Mouse (Mus musculus) neural tube, embryonic 13.5 days (tissue): Measurements from ENCODE around the gene Ugdh. TPM values are rescaled to one million over a fixed set of nuclear protein-coding genes. Genes with fewer than 3 reads are reported as not detected.

Source experiments
- ATAC-seq: fragments of 200-750 bp; cut with Nextera tagmentation; 2 replicates; pipeline ENCODE4 v1.8.0; 2017; ENCODE audit warnings: low read depth, mild to moderate bottlenecking, moderate TSS enrichment, moderate library complexity
- H3K27ac ChIP-seq: fragments of 300-500 bp; sonication (generic); replicated peaks from 2 replicates; pipeline ENCODE4 v1.5.1; 2015; ENCODE audit warnings: moderate library complexity, mild to moderate bottlenecking, inconsistent platforms
- H3K27me3 ChIP-seq: fragments of 300-500 bp; sonication (generic); 2 replicates; pipeline ENCODE4 v1.6.1; 2015; ENCODE audit warnings: mild to moderate bottlenecking, inconsistent platforms
- H3K36me3 ChIP-seq: fragments of 300-500 bp; sonication (generic); 2 replicates; pipeline ENCODE4 v1.6.1; 2015; ENCODE audit warnings: mild to moderate bottlenecking, inconsistent platforms
- H3K4me1 ChIP-seq: fragments of 300-500 bp; sonication (generic); replicated peaks from 2 replicates; pipeline ENCODE4 v1.6.1; 2015; ENCODE audit warnings: inconsistent platforms
- H3K4me2 ChIP-seq: fragments of 300-500 bp; sonication (generic); 2 replicates; pipeline ENCODE4 v1.6.1; 2015; ENCODE audit warnings: inconsistent platforms, mild to moderate bottlenecking, moderate library complexity
- H3K4me3 ChIP-seq: fragments of 300-500 bp; sonication (generic); 2 replicates; pipeline ENCODE4 v1.5.1; 2015; ENCODE audit warnings: mild to moderate bottlenecking, inconsistent platforms
- H3K9ac ChIP-seq: fragments of 300-500 bp; sonication (generic); 2 replicates; pipeline ENCODE4 v1.6.1; 2015; ENCODE audit warnings: moderate library complexity, mild to moderate bottlenecking, inconsistent platforms
- H3K9me3 ChIP-seq: fragments of 300-500 bp; sonication (generic); 2 replicates; pipeline ENCODE4 v1.6.1; 2016; ENCODE audit warnings: inconsistent platforms
- WGBS: fragments of 180-500 bp; shearing (Covaris S2); methylation state at CpG from one replicate; pipeline ENCODE4 v1.1.7; 2015; 5-methylcytosine and 5-hydroxymethylcytosine counted together
- polyA plus RNA-seq: library from polyadenylated mRNA; unstranded; fragments of >200 nt; fragmentation: Nextera tagmentation; extraction: Ambion mirVana; gene quantifications from 2 replicates; pipeline ENCODE4 v1.2.1, GENCODE M21; 2015

The Ugdh gene
- polyA plus RNA-seq, 1 experiment from 2014 or later, result 47.1 TPM

DNA sequence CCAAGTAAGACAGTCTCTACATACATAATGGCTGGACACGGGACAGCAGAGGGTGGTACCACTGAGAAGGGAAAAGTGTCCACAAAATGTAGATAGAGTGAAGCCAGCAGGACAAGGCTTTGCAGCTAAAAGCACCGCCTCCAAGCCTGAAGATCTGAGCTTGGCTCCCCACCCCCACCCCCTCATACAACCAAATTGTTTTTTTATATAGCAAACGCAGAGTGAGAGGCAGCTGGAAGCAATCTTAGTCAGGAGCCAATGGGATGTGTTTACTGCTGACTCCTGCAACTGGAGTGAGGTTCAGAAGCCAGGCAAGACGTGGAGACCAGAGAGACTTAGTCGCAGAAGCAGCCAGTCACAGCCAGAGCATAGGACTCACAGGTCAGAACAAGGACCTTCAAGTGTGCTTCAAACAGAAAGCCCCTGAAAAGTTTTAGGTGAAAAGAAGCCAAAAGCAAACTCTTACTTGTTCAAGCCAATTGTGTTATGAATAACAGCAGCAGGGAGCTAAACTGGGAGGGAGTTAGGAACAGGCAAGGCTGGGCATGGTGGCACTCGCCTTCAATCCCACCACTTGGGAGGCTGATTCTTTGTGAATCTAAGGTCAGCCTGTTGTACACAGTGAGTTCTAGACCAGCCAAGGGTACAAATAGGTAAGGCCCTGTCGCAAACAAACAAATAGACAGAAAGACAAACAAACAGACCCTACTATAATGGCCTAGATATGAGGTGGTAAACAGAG, 21.5 kb upstream of the Ugdh start:
- Histone ChIP-seq H3K4me1 (no peaks in the 10 kb centered on the region), H3K4me3 (no peak overlapping the region), H3K36me3 (peaks cover 30% of the 10 kb centered on the region), H3K27ac (no peak overlapping the region), H3K9ac (no peak overlapping the region), H3K4me2 (no peak overlapping the region), H3K27me3 (no peaks in the 10 kb centered on the region), H3K9me3 (no peaks in the 10 kb centered on the region)
- ATAC-seq, result no peak
- 60% methylated on average over 7 of the region's 7 CpGs for WGBS

DNA sequence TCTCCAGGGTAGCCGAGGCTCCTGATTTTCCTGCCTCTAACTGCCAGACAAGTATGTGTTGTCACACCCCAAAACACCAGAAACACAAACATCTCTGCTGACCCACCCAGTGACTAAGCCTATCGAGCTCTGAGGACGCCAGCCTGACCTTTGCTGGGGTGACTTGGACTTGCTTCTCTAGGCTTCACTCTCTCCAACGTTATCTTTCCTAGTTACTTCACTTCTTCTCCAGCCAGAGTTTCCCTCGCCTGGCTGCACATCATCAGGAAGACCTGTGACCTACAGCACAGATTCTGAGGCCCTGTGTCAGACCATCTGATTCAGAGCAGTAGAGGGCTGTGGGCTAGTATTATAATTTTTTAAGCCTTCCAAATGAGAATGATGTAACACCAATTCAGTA, 19.0 kb upstream of the Ugdh start:
- Histone ChIP-seq H3K4me3 (no peak overlapping the region), H3K36me3 (peaks cover 42% of the 10 kb centered on the region), H3K9ac (no peak overlapping the region), H3K4me1 (no peaks in the 10 kb centered on the region), H3K9me3 (no peaks in the 10 kb centered on the region), H3K27me3 (no peaks in the 10 kb centered on the region), H3K4me2 (no peak overlapping the region), H3K27ac (no peak overlapping the region)
- 77% methylated on average over 5 of the region's 5 CpGs for WGBS
- no peak for ATAC-seq

DNA sequence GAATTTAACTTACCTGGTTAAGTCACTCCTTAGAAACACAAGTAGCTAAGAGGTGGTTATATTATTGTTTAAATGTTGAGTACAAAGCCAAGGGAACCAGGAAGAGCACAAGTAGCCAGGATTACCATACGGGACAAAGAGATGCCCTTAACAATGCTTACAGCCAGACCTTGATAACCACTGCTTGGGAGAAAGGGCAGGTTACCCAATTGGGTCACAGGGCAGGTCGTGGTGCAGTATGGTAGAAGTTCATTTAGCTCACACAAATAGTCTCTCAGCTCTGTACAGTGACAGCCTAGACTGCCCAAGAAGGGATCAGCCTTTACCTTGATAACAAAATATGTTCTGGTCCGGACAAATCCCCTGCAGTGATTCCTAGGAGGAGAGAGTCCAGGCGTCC, 13.2 kb upstream of the Ugdh start:
- Histone ChIP-seq H3K4me1 (no peaks in the 10 kb centered on the region), H3K27ac (no peak overlapping the region), H3K9ac (no peak overlapping the region), H3K27me3 (no peaks in the 10 kb centered on the region), H3K36me3 (peaks cover 40% of the 10 kb centered on the region), H3K4me3 (no peak overlapping the region), H3K4me2 (no peak overlapping the region), H3K9me3 (no peaks in the 10 kb centered on the region)
- no peak for ATAC-seq
- WGBS, result 83% methylated on average over 4 of the region's 4 CpGs

DNA sequence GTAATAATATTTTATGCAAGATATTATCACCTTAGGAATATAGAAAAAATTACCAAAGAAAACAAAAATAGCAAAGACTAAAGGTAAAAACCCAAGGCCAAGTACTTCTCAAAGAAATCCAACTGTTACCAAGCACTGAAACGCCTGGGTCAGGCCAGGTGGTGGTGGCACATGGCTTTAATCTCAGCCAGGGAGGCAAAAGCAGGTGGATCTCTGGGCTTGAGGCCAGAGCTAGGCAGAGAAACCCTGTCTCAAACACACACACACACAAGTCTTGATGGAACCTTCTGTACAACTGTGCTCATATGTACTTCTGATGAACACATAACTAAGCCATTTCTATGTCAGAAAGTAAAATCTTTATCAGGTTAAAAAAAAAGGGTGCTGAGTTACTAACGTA, 12.1 kb upstream of the Ugdh start:
- H3K9ac ChIP-seq, result no peak overlapping the region
- peaks cover 43% of the 10 kb centered on the region for H3K36me3 ChIP-seq
- no peak overlapping the region for H3K4me2 ChIP-seq
- H3K9me3 ChIP-seq, result no peaks in the 10 kb centered on the region
- no peaks in the 10 kb centered on the region for H3K4me1 ChIP-seq
- WGBS, result 73% methylated on average over 2 of the region's 2 CpGs
- H3K27ac ChIP-seq, result no peak overlapping the region
- no peaks in the 10 kb centered on the region for H3K27me3 ChIP-seq
- H3K4me3 ChIP-seq, result no peak overlapping the region
- no peak for ATAC-seq

DNA sequence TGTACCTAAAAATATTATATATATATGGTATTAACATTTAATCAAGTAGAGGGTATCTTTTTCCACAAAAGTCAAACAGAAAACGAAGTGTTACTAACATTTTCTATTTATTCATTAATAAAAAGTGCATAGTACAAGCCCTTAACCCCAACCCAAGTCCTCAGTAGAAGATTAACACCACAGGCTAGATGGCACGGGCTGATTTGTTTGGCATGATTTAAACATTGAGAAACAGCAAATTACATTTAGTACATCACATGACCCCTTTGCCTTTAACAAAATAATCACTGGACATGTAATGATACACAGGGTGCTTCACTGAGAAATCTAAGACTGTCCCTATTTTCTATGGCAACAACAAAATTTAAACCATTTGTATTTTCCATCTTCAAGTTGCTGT, 11.0 kb upstream of the Ugdh start:
- 81% methylated on average over 2 of the region's 2 CpGs for WGBS
- no peaks in the 10 kb centered on the region for H3K27me3 ChIP-seq
- H3K4me1 ChIP-seq, result no peaks in the 10 kb centered on the region
- H3K9ac ChIP-seq, result no peak overlapping the region
- no peak for ATAC-seq
- H3K27ac ChIP-seq, result no peak overlapping the region
- no peak overlapping the region for H3K4me3 ChIP-seq
- H3K9me3 ChIP-seq, result no peaks in the 10 kb centered on the region
- H3K4me2 ChIP-seq, result no peak overlapping the region
- peaks cover 35% of the 10 kb centered on the region for H3K36me3 ChIP-seq

DNA sequence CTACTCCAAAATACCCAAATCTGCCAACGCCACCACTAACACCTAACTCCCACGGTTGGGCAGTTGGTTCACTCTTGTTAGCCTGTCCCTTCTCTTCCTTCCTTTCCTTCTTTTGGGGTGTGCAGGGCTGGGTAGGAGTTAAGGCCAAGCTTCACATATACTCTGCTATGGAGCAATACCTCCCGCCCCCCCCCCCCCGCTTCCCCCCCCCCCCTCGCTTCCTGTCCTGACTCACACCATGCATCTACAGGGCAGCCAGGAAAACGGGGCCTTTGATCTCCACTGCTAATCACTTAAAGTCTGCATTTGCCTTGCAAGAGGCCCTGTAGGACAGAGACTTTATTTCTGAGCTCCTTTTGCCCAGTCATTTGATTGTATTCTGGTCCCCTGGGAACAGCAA, 9.2 kb upstream of the Ugdh start:
- Histone ChIP-seq H3K27me3 (no peaks in the 10 kb centered on the region), H3K4me2 (no peak overlapping the region), H3K4me3 (no peak overlapping the region), H3K36me3 (peaks cover 24% of the 10 kb centered on the region), H3K27ac (no peak overlapping the region), H3K9me3 (no peaks in the 10 kb centered on the region), H3K4me1 (no peaks in the 10 kb centered on the region), H3K9ac (no peak overlapping the region)
- ATAC-seq, result no peak
- 83% methylated on average over 2 of the region's 6 CpGs for WGBS

DNA sequence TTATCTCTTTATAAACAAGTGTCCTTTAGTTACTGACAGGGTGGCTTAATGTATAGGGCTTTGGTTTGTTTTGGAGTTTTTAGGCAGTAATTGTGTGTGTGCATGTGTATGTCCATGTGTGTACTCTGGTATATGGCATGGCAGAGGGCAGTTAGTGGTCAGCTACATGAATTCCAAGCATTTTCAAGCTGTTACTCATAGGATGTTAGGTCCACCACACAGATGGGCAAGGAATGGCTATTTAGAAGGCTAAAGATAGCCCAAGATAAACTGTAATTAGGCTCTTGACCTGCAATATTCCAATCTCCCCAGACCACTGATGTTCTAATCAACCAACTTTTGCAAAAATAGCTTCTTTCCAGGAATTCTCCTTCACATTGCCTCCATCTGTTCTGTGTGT, 2.3 kb upstream of the Ugdh start:
- H3K36me3 ChIP-seq, result peaks cover 3% of the 10 kb centered on the region; the same call in 1 of the 2 replicates
- peaks cover 21% of the 10 kb centered on the region for H3K4me1 ChIP-seq
- H3K27ac ChIP-seq, result no peak overlapping the region
- no peak overlapping the region for H3K4me3 ChIP-seq
- H3K9ac ChIP-seq, result no peak overlapping the region
- H3K4me2 ChIP-seq, result no peak overlapping the region
- H3K27me3 ChIP-seq, result no peaks in the 10 kb centered on the region
- H3K9me3 ChIP-seq, result no peaks in the 10 kb centered on the region
- ATAC-seq, result no peak

DNA sequence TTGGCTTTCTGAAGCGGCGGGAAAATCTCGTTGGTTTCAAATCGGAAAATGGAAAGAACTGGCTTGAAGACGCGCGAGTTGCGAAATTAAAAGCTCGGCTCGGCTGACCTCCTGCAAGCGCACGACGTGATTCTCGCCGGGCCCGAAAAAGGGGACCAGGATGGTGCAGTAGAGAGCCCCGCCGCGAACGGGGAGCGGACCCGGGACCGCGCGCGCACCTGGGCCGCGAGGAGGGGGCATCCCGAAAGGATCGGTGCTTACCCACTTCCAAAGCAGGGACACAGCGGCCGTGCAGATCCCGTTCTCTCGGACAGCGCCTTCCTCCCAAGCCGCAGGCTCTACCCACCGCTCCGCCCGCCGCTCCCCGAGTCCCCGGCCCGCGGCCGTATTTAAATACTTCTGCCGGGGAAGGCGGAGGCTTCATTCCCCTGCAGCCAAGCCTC, 365 bp downstream of the Ugdh start:
- Histone ChIP-seq H3K4me3 (peak overlapping the region; percentile 82), H3K27ac (peak overlapping the region; percentile 88), H3K27me3 (no peaks in the 10 kb centered on the region), H3K9ac (peak overlapping the region; percentile 89), H3K36me3 (no peaks in the 10 kb centered on the region), H3K4me1 (peaks cover 44% of the 10 kb centered on the region), H3K4me2 (peak overlapping the region; percentile 83), H3K9me3 (no peaks in the 10 kb centered on the region)
- WGBS, result under 1% methylated on average over 46 of the region's 47 CpGs
- ATAC-seq, result peak; percentile 80; the same call in 1 of the 2 replicates

DNA sequence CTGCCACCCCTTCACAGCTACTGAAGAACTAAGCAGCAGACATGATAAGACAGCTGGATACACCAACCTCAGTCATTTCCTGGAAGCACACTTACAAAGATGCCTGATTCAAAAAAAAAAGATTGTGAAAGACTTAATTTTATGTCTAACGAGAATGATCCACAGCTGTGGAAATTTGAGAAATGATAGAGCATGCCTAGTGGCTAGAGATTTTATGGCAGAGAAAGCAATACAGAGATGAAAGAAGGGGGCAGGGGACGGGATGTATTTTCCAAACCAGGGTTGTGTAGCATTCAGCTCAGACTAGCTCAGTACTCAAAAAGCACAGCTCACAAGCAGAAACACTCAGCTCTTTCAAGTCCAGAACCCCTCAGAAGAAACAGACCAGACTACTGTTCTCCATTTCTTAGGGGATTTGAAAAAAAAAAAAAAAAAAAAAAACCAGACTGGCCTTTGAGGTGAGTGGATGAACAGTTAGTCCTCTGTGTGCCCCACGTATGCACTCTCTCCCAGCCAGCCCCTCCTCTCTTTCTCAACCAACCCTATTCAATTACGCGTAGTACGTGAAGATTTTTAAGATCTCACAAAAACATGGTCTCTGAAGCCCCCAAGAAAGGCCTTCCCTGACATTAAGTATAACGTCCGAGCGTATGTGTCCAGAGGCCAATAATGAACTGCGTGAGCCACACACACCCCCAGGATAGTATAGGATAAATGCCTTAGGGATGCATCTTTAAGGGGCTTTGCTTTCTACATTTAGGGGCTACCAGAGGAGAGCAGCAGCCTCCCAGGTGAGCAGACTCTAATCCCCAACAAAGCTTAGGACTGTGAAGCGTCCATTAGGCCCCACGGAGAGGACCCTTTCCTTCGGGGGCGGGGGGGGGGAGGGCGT, 1.0 kb downstream of the Ugdh start:
- peak overlapping the region; percentile 89 for H3K9ac ChIP-seq
- H3K36me3 ChIP-seq, result no peaks in the 10 kb centered on the region
- peak overlapping the region; percentile 82 for H3K4me3 ChIP-seq
- no peaks in the 10 kb centered on the region for H3K27me3 ChIP-seq
- H3K9me3 ChIP-seq, result no peaks in the 10 kb centered on the region
- H3K27ac ChIP-seq, result peak overlapping the region; percentile 88
- peak overlapping the region; percentile 83 for H3K4me2 ChIP-seq
- 3% methylated on average over 15 of the region's 15 CpGs for WGBS
- H3K4me1 ChIP-seq, result peaks cover 47% of the 10 kb centered on the region
- peak; percentile 36 for ATAC-seq

DNA sequence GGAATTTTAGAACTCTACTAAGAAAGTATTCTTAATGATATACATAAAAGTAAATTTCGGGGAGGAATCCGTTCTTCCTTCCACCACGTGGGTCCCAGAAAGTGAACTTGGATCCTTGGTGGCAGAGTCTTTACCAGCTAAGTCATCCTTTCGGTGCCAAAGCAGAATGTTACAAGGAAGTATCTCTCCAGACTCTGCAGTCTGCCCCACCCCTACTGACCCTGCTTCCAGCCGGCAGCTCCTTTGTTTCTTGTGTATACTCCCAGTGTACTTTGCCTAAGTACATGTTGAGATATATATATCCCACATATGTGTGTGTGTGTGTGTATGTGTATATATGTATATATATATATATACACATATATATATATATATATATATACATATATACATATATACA, 6.3 kb downstream of the Ugdh start:
- 92% methylated on average over 5 of the region's 5 CpGs for WGBS

DNA sequence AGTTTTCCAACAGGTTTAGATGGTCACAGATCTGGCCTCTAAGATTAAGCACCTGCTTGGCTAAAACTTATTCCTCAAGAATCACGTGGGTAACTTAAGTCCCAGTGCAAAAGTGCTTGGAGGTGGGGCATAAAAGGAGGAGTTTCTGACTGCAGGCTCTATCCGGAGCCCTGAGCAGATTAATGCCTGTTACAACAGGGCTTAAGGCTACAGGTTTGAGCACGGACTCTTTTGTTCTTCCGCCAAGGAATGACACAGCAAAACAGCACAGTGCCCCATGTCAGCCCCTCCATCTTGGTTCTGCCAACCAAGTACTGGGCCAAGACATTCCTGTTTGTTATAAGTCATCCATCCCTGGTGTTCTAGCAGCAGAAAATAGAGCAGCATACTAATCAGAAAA, 7.4 kb downstream of the Ugdh start:
- Histone ChIP-seq H3K4me3 (no peak overlapping the region), H3K27me3 (no peaks in the 10 kb centered on the region), H3K27ac (no peak overlapping the region), H3K9me3 (no peaks in the 10 kb centered on the region), H3K36me3 (peaks cover 38% of the 10 kb centered on the region), H3K9ac (no peak overlapping the region), H3K4me2 (no peak overlapping the region), H3K4me1 (peaks cover 33% of the 10 kb centered on the region)
- ATAC-seq, result no peak
- 54% methylated on average over 4 of the region's 4 CpGs for WGBS

More for the DNA sequence above, 6.3 kb downstream of the Ugdh start:
- H3K4me3 ChIP-seq, result no peak overlapping the region
- H3K27me3 ChIP-seq, result no peaks in the 10 kb centered on the region
- peaks cover 27% of the 10 kb centered on the region for H3K36me3 ChIP-seq
- H3K9ac ChIP-seq, result no peak overlapping the region
- H3K4me1 ChIP-seq, result peaks cover 44% of the 10 kb centered on the region
- no peak overlapping the region for H3K4me2 ChIP-seq
- no peak overlapping the region for H3K27ac ChIP-seq
- no peaks in the 10 kb centered on the region for H3K9me3 ChIP-seq
- no peak for ATAC-seq

DNA sequence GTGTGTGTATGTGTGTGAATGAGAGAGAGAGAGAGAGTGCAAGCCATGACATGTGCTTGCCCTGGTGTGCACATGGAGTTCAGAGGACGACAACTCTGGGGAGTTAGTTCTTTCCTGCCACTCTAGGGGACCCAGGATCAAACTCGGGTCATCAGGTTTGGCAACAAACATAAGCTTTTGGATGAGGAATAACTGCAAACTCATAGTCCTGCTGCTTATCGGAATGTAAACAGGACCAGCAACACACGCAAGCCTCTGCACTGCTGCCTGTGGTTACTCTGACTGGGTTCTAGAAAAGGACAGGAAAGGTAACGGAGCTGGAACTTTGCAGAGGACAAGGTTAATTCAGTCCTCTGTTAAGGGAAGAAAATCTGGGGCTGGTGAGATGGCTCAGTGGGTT, 10.5 kb downstream of the Ugdh start:
- Histone ChIP-seq H3K9me3 (no peaks in the 10 kb centered on the region), H3K27me3 (no peaks in the 10 kb centered on the region), H3K36me3 (peaks cover 67% of the 10 kb centered on the region), H3K4me3 (no peak overlapping the region), H3K4me2 (no peak overlapping the region), H3K9ac (no peak overlapping the region), H3K4me1 (0 out of 2 replicates have a peak, but pooled peaks cover 5% of the 10 kb centered on the region), H3K27ac (no peak overlapping the region)
- WGBS, result 95% methylated on average over 5 of the region's 5 CpGs
- ATAC-seq, result no peak
